Mouse (Mus musculus): ENCODE data around the gene Zfy2.

Zfy2 gene

DNA sequence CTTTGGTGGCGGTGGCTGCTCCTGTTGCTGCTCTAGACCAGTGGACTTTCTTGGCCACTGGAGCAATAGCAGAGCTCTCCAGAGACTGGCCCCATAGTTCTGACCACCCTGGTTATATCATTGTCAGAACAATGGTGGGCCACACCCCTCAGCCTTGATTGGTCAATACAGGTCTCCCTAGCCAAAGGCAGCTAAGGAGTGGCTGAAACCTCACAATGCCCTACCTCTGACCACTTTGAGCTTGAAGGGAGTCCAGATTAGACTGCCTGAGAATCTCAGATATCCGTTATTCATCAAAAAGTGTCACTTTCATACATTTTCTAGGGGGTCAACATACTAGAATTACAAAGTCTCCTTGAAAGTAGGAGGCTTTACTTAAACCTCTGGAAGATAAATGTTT, at the start of gene Zfy2:
TSS of gene Zfy2 (minus strand) at position 101 of the 400 bp plus-strand sequence.
- DNase-seq, result no peak

Data from B cell, adult 2 months (primary cell).